Mouse (Mus musculus): ENCODE results near the gene Tspo. TPM values are rescaled to one million over a fixed set of nuclear protein-coding genes. Genes with fewer than 3 reads are reported as not detected.

Tspo gene
- total and polyA plus RNA-seq, 2 experiments from 2014 or later, result 205 to 335 TPM

DNA sequence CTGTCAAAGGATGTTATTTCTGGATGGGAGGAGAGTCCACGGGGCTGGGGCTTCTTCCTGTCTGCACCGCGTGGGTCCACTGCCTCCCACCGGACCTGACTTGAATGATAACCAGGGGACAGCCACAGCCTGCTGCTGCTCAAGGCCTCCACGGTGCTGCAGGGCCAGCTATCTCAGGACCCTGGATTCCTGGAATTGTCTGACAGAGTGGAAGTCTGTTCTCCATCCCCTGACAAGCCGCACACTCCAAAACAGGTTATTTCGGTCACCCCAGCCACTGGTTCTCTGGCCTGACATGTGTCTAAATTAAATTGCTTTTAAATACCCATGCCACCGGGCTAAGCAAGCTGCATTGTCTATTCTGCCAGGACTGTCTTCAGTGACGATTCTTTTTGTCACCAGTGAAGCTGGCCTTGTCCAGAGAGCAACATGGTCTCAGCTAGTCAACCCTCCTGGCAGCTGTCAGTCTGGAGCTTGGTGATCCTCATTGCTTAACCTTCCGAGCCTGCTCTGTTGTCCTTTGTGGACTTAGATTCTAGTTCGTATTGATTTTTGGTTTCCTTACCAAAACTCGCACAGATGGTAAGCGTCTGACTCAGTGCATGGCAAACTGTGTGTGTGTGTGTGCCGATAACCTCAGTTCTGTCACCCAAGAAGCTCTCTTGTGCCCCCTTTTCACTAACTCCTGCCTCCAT is 39.6 kb upstream of the Tspo start:
- no peaks in the 10 kb centered on the region for H3K36me3 ChIP-seq (replicated peaks; ENCODE audit: control insufficient read depth, insufficient read depth, low read length)
- 21% methylated on average over 14 of the region's 14 CpGs for WGBS
- H3K4me1 ChIP-seq (ENCODE audit: control insufficient read depth, insufficient read depth), result peaks cover 52% of the 10 kb centered on the region
- TF ChIP-seq CTCF (IDR thresholded peaks at IDR 0.05; ENCODE audit: low read depth), result no peak
- TF ChIP-seq EP300 (IDR thresholded peaks at IDR 0.05; ENCODE audit: low read depth), result peak; percentile 88
- H3K27ac ChIP-seq (ENCODE audit: low read depth), result peak overlapping the region; percentile 97
- H3K27me3 ChIP-seq (ENCODE audit: control insufficient read depth, insufficient read depth, low read length), result no peaks in the 10 kb centered on the region
- ATAC-seq (ENCODE audit: insufficient read depth, low read depth), result peak; percentile 87
- peak overlapping the region; percentile 93 for H3K4me2 ChIP-seq (ENCODE audit: low read depth, low read length)
- DNase-seq (ENCODE audit: low spot score), result peak; percentile 93
- peak overlapping the region; percentile 28 for H3K4me3 ChIP-seq (ENCODE audit: low read depth, low read length)
- peak overlapping the region; percentile 52 for H3K9ac ChIP-seq (replicated peaks; ENCODE audit: low read depth, low read length)
- H3K9me3 ChIP-seq (replicated peaks; ENCODE audit: control insufficient read depth, low read length), result no peaks in the 10 kb centered on the region

DNA sequence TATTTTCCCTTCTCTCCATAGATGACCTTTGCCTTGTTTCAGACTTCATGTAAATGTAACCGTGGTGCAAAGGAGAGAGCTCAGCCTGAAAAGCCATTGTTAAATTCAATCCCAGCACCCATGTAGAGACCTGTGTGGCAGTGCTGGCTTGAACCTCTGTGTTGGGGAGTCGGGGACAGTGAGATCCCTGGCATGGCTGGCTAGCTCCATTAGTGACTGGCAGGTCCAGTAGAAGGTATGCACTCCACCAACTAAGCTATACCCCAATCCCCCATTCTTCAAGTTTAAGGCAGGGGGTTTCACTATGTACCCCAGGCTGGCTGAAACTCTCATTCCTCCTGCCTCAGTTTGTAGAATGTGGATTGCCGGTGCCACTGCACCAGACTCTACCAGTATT is 39.1 kb upstream of the Tspo start:
- H3K36me3 ChIP-seq (replicated peaks; ENCODE audit: control insufficient read depth, insufficient read depth, low read length), result no peaks in the 10 kb centered on the region
- DNase-seq (ENCODE audit: low spot score) (no peak), ATAC-seq (ENCODE audit: insufficient read depth, low read depth) (no peak)
- H3K27me3 ChIP-seq (ENCODE audit: control insufficient read depth, insufficient read depth, low read length), result no peaks in the 10 kb centered on the region
- H3K4me3 ChIP-seq (ENCODE audit: low read depth, low read length), result peak overlapping the region; percentile 28
- peak overlapping the region; percentile 52 for H3K9ac ChIP-seq (replicated peaks; ENCODE audit: low read depth, low read length)
- no peak for TF ChIP-seq EP300 (IDR thresholded peaks at IDR 0.05; ENCODE audit: low read depth)
- TF ChIP-seq CTCF (IDR thresholded peaks at IDR 0.05; ENCODE audit: low read depth), result no peak
- H3K4me1 ChIP-seq (ENCODE audit: control insufficient read depth, insufficient read depth), result peaks cover 58% of the 10 kb centered on the region
- H3K27ac ChIP-seq (ENCODE audit: low read depth), result peak overlapping the region; percentile 97
- 56% methylated on average over 3 of the region's 3 CpGs for WGBS
- peak overlapping the region; percentile 93 for H3K4me2 ChIP-seq (ENCODE audit: low read depth, low read length)
- H3K9me3 ChIP-seq (replicated peaks; ENCODE audit: control insufficient read depth, low read length), result no peaks in the 10 kb centered on the region

- H3K27me3 ChIP-seq (ENCODE audit: control insufficient read depth, insufficient read depth, low read length), result no peaks in the 10 kb centered on the region
- peak within 1 kb of the TSS; percentile 97 for H3K27ac ChIP-seq (ENCODE audit: low read depth)
- TF ChIP-seq EP300 (IDR thresholded peaks at IDR 0.05; ENCODE audit: low read depth), result no peak
- TF ChIP-seq CTCF (IDR thresholded peaks at IDR 0.05; ENCODE audit: low read depth), result no peak
- H3K4me1 ChIP-seq (ENCODE audit: control insufficient read depth, insufficient read depth), result peaks cover 75% of the 10 kb centered on the region
- H3K36me3 ChIP-seq (replicated peaks; ENCODE audit: control insufficient read depth, insufficient read depth, low read length), result 0 out of 2 replicates have a peak, but pooled peaks cover under 1% of the 10 kb centered on the region
- H3K9ac ChIP-seq (replicated peaks; ENCODE audit: low read depth, low read length), result peak within 1 kb of the TSS; percentile 77
- peak within 1 kb of the TSS; percentile 67 for H3K4me3 ChIP-seq (ENCODE audit: low read depth, low read length)
- H3K4me2 ChIP-seq (ENCODE audit: low read depth, low read length), result peak within 1 kb of the TSS; percentile 93
- 1% methylated on average over 44 of the region's 45 CpGs for WGBS
- no peaks in the 10 kb centered on the region for H3K9me3 ChIP-seq (replicated peaks; ENCODE audit: control insufficient read depth, low read length)
- DNase-seq (ENCODE audit: low spot score) (peak; percentile 84), ATAC-seq (ENCODE audit: insufficient read depth, low read depth) (peak; percentile 49)
Observed at GRCm38 (mm10) chr15:83526424-83527091, 36.8 kb upstream of the Tspo start, which contains the start of gene Bik. Bik (plus strand) TSS chr15:83526862.

DNA sequence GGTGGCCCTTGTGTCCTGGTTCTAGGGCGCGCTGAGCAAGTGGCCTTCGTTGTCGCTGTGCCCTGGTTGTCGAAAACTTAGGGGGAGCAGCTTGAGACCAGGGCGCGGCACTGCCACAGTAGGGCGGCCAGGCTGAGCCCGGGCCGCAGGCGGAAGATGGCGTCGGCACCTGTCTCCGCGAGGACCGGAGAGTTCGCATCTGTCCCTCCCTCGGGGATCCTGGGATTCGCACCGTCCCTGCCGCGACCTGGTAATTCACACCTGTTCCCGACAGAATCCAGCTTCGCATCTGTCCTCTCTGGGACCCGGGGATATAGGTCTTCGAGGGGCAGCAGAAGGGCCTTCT is 36.3 kb upstream of the Tspo start:
- ATAC-seq (ENCODE audit: insufficient read depth, low read depth) (no peak), DNase-seq (ENCODE audit: low spot score) (no peak)
- Histone ChIP-seq H3K36me3 (replicated peaks; ENCODE audit: control insufficient read depth, insufficient read depth, low read length) (0 out of 2 replicates have a peak, but pooled peaks cover 5% of the 10 kb centered on the region), H3K9me3 (replicated peaks; ENCODE audit: control insufficient read depth, low read length) (no peaks in the 10 kb centered on the region), H3K4me1 (ENCODE audit: control insufficient read depth, insufficient read depth) (peaks cover 75% of the 10 kb centered on the region), H3K9ac (replicated peaks; ENCODE audit: low read depth, low read length) (peak overlapping the region; percentile 77), H3K4me3 (ENCODE audit: low read depth, low read length) (peak overlapping the region; percentile 67), H3K27me3 (ENCODE audit: control insufficient read depth, insufficient read depth, low read length) (no peaks in the 10 kb centered on the region), H3K27ac (ENCODE audit: low read depth) (peak overlapping the region; percentile 79), H3K4me2 (ENCODE audit: low read depth, low read length) (peak overlapping the region; percentile 93)
- WGBS, result 2% methylated on average over 26 of the region's 26 CpGs
- TF ChIP-seq EP300 (IDR thresholded peaks at IDR 0.05; ENCODE audit: low read depth) (no peak), CTCF (IDR thresholded peaks at IDR 0.05; ENCODE audit: low read depth) (no peak)

DNA sequence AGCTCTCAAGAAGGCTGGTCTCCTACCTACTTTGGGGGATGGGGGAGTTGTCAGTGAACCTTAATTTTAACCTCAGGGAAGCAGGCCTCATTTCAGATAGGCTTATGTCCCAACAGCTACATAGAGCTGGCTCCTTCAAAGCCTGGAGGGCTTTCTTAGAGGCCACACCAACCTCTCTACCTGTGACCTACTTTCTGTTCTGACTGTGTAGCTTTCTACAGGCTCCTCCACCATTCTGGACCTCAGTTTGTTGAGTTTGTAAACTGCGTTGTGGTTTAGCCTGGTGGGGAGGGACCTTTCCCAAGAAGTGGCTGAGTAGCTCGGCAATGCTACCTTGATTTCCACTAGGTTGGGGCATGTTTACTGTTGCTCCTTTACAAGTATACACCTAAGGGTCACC is 35.6 kb upstream of the Tspo start:
- 53% methylated on average over 2 of the region's 2 CpGs for WGBS
- H3K27me3 ChIP-seq (ENCODE audit: control insufficient read depth, insufficient read depth, low read length), result no peaks in the 10 kb centered on the region
- H3K9ac ChIP-seq (replicated peaks; ENCODE audit: low read depth, low read length), result peak overlapping the region; percentile 77
- H3K36me3 ChIP-seq (replicated peaks; ENCODE audit: control insufficient read depth, insufficient read depth, low read length), result 0 out of 2 replicates have a peak, but pooled peaks cover 5% of the 10 kb centered on the region
- TF ChIP-seq EP300 (IDR thresholded peaks at IDR 0.05; ENCODE audit: low read depth) (no peak), CTCF (IDR thresholded peaks at IDR 0.05; ENCODE audit: low read depth) (no peak)
- ATAC-seq (ENCODE audit: insufficient read depth, low read depth) (no peak), DNase-seq (ENCODE audit: low spot score) (no peak)
- 0 out of 2 replicates have a peak overlapping the region, but pooled peaks have one; percentile 79 for H3K27ac ChIP-seq (ENCODE audit: low read depth)
- H3K4me2 ChIP-seq (ENCODE audit: low read depth, low read length), result peak overlapping the region; percentile 93
- H3K4me3 ChIP-seq (ENCODE audit: low read depth, low read length), result peak overlapping the region; percentile 67
- no peaks in the 10 kb centered on the region for H3K9me3 ChIP-seq (replicated peaks; ENCODE audit: control insufficient read depth, low read length)
- peaks cover 70% of the 10 kb centered on the region for H3K4me1 ChIP-seq (ENCODE audit: control insufficient read depth, insufficient read depth)
